Mouse (Mus musculus) heart, adult 2 months (tissue): Measurements from ENCODE around the gene Col18a1.

Source experiments
- CTCF ChIP-seq: fragments of 200-600 bp; IDR thresholded peaks from 2 replicates; pipeline ENCODE4 v1.8.1; 2022; ENCODE audit warnings: antibody characterized with exemption, mild to moderate bottlenecking, moderate library complexity
- POLR2A ChIP-seq: fragments of 200-500 bp; IDR thresholded peaks from 2 replicates; pipeline ENCODE4 v1.6.1; 2011; ENCODE audit warnings: mild to moderate bottlenecking, low read depth, low read length, control low read depth; ENCODE audit not compliant: insufficient read depth

GRCm38 (mm10) chr10:77084568-77084967, 81.8 kb downstream of the Col18a1 start:
- TF ChIP-seq CTCF (no peak), POLR2A (no peak)
